Mouse (Mus musculus) fibroblast of lung, adult 2 months (primary cell): ENCODE data around the gene Tas1r1.

Source experiments
- DNase-seq: peaks from one replicate; pipeline ENCODE4 v3.0.0-alpha.2; 2011; ENCODE audit warnings: low read depth

Gene Tas1r1

DNA sequence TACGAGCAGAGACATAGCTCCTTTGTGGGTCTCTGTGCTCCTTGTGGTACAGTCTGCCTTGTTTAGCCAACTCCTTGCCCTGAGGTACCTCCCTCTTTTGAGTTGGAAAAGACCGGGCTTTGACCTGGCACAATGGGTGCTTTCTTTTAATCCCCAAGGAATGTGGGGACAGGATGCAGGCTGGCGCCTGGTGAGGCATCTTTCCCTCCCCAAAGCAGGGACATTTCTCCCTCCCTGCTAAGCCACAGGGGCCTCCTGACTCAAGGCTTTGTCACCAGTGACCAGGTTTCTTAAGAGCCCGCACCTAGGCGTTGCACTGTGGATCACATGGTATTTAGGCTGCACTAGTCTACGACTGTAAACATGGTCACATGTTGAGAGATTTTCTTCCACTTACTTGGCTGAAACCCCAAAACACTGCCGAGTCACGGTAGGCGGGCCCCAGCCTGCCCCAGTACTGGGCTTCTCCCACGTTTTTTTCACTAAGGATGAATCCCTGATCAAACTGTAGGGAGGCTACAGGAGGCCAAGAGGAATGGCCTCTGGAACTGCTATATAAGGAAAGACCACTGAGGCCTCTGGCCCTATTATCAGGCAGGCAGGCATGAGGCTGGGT lies 28.2 kb downstream of the Tas1r1 start:
- DNase-seq: peak; percentile 90

DNA sequence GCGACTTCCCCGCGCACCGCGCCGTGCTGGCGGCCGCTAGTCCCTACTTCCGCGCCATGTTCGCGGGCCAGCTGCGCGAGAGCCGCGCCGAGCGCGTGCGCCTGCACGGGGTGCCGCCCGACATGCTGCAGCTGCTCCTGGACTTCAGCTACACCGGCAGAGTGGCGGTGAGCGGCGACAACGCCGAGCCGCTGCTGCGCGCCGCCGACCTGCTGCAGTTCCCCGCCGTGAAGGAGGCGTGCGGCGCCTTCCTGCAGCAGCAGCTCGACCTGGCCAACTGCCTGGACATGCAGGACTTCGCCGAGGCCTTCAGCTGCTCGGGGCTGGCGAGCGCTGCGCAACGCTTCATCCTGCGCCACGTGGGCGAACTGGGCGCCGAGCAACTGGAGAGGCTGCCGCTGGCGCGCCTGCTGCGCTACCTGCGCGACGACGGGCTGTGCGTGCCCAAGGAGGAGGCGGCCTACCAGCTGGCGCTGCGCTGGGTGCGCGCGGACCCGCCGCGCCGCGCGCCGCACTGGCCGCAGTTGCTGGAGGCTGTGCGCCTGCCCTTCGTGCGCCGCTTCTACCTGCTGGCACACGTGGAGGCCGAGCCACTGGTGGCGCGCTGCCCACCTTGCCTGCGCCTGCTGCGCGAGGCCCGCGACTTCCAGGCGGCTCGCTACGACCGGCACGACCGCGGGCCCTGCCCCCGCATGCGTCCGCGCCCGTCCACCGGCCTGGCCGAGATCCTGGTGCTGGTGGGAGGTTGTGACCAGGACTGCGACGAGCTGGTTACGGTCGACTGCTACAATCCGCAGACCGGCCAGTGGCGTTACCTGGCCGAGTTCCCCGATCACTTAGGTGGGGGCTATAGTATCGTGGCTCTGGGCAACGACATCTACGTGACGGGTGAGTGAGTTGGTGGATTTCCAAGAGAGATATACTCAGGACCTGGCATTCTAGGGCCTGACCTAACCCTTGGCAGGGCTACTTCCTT lies 29.0 kb downstream of the Tas1r1 start:
- no peak for DNase-seq

DNA sequence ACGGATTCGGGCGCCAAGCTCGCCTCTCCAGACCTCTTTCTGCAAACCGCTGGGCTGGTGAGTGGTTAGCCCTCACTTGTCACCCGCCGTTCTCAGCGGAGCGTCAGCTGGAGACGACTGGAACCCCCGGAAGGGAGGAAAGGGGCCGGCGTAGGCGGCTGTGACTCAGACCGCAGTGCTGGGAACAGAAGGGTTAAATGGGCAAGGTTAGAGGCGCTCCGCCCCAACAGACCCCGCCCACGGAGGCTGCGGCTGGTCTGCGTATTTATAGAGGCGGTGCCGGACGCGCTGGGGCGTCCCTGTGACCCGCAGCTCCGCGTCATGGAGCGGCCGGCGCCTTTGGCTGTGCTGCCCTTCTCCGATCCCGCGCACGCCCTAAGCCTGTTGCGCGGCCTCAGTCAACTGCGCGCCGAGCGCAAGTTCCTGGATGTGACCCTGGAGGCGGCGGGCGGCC lies 29.7 kb downstream of the Tas1r1 start, which contains the start of gene Klhl21:
Klhl21 (plus strand) TSS at position 182 of the 454 bp plus-strand sequence.
- peak; percentile 81 for DNase-seq

DNA sequence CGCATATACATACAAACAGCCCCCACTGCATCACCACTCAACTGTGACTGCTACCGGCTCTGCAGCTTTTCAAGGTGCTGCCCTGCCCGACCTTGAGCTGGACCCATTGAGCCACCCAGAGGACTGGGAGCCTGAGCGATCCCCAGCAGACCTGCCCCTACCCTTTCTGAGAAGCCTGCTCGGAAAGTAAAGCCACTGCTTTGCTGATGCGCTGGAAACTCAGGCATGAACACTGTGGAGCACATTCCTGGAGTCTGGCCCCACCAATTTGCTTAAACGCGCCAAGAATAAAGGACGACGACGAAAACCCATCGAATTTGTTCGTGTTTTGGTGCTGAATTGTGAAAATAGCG lies 30.2 kb downstream of the Tas1r1 start:
- DNase-seq: no peak

DNA sequence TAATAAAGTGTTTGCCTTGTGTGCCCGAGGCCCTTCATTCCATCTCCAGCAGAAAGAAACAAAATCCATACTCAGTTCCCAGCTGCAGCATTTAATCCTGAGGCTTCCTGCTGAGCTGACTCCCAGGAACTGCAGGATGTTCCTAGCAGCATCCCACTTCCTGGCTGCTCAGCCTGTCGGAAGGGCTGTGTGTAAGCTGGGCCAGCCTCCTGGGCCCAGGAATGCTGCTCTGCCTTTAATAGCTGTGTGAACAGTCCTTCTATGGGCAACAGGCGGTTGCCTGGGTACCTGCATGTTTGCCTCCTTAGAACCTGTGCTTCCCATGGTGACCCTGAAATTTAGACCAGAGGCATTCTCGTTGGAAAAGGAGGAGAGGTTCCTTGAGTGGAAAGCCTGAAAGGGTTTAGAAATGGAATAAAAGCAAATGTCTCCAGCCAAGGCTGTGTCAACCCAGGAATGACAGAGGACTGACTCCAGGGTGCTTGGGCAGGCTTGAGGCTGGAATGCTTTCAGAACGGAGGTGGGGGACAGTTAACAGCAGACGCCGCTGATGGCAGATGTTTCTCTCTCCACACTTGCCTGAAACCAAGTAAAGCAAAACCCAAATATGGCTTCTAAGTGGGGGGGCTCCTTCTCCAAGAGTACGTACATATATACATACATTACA lies 30.8 kb downstream of the Tas1r1 start:
- DNase-seq: no peak

DNA sequence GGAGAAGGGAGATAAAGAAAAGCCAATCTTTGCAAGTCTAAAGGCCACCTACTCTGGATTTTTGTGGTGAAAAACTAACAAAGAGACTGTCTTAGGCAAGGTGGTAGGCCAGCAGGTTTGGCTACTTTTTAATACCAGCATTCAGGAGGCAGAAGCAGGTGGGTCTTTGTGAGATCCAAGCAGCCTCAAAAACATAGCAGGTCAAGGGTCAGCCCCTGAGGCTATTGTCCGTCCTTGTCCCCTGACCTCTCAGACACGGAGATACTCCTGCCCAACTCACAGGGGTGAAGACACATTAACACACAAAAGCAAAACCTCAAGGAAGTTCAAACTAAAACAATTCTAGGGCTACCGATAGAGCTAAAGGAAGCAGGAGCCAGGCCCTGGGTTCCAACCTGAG lies 31.6 kb downstream of the Tas1r1 start:
- DNase-seq: no peak

DNA sequence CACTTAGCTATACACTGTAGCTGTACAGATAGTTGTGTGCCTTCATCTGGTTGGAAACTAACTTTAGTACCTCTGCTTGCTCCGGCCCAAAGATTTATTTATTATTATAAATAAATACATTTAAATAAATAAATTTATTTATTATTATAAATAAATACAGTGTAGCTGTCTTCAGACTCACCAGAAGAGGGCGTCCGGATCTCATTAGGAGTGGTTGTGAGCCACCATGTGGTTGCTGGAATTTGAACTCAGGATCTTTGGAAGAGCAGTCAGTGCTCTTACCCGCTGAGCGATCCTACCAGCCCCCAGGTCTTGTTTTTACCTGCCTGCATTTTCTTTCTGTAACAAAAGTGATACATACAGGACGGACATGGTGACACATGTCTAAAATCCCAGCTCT lies 32.2 kb downstream of the Tas1r1 start:
- no peak for DNase-seq

DNA sequence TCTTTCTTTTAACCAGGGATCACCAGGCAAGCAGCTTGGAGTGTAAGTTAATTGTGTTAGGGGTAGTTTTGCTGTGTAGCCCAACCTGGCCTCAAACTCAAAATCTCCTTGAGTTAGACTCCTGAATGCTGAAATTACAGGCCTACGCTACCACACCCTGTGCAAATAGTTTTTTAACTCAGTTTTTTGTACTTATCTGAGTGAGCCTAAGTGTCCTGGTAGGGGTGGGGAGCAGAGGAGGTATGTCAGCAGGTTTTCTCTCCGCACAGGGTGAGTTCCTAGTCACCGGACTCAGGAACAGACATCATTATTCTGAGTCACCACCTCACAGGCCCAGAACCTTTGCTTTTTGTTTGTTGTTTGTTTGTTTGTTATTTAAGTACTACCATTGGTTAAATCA lies 36.3 kb downstream of the Tas1r1 start:
- no peak for DNase-seq

DNA sequence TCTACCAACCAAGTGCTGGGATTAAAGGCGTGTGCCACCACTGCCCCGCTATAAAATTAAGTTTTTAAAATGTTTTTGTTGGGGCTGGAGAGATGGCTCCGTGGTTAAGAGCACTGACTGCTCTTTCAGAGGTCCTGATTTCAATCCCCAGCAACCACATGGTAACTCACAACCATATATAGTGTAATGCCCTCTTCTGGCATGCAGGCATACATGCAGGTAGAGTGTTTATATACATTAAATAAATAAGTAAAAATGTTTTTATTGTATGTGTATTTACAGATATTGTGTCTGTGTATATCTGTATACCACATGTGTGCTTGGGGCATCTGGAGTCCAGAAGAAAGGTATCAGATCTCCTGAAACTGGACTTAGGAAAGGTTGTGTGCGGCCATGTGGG lies 37.0 kb downstream of the Tas1r1 start:
- no peak for DNase-seq

DNA sequence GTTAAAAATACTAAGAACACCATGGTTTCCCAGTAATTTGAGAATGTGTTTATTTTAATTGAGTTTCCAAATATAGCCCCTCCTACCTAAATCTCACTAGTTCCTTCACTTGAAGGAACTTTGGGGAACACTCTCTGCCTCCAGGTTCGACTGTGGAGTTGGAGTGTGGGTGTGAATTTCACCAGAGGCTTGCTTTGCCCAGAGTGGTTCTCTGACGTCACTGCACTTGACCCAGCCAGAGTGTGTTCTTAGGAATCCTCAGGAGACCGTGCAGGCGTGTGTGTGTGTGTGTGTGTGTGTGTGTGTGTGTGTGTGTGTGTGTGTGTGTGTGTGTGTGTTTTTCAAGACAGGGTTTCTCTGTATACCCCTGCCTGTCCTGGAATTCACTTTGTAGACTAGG lies 37.5 kb downstream of the Tas1r1 start:
- no peak for DNase-seq

DNA sequence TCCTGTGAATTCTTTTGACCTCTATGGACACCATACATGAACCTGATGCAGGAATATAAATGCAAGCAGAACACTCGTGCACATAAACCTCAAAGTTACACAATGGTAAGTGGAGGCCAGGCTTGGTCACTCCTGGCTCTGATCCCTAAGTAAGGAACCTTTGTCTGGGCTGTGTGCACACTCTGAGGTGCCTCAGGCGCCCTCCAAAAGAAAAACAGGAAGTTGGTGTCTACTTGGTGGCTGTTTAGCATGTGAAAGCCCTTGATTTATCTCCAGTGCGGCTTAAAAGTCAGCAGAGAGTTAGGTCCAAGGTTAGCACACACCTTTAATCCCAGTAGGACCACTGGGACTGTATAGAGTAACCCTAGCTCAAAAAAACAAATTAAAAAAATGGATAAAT lies 38.9 kb downstream of the Tas1r1 start:
- no peak for DNase-seq

DNA sequence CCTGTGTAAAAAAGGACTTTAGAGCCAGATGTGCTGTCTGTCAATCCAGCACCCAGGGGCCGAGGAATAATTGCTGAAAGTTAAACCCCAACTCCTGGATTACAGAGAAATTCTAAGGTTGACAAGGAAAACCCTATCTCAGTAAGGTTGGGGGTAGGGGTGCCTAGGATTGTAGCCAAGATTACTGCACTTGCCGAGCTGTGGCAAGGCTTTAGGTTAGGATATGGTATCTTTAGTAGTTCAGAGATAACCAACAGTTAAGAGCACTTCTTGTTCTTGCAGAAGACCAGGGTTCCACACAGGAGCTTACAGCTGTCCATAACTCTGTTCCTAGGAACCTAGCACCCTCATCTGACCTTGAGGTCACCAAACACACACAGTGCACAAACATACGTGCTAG lies 40.7 kb downstream of the Tas1r1 start:
- no peak for DNase-seq

DNA sequence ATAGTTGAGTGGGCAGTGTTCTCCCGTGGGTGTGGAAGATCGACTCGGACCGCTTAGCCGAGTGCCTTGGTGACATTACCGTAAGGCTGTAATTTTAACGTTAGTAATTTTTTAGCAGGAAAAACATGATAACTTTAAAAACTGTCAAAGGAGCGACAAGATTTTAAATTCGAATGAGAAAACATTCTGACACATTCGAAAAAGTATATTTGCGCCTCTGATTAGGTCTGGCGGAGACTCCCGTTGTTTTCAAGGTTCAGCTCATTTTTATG lies 41.5 kb downstream of the Tas1r1 start:
- DNase-seq: no peak

DNA sequence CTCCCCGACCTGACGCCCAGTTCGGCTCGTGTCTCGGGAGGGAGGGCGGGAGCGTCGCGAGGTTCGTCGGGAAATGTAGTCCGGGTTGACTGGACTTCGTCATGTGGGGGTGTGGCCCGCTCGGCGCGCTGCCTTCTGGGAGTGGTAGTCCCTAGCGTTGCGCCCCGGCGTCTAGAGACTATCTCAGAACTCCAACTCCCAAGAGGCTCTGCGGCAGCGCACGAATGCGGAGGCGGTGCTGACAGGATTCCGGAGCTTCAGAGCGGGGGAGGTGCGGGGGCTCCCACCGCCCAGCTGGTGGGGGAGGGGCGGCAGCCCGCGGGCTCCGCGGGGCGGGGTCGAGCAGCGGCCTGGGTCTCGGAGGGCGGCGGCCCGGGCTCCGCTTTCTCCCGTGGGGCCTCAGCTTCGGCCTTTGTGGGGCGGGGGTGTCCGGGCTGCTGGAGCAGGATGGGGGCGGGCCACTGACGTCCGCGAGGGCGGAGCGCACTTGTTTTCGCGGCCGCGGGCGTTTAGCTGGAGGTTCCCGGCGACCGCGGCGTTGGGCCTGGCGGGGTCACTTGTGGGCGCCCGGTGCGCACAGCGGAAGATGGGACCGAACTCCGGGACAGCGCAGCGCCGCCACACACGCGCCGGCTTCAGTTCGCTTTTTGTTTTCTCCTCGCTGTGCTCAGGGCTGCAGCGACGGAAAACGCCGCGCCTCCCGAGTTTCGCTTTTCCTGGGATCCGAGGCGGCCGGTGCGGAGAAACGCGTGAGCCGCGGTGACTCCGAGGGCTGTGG lies 42.0 kb downstream of the Tas1r1 start, which contains the start of gene Phf13:
Phf13 (minus strand) TSS at position 86 of the 778 bp plus-strand sequence.
- peak; percentile 96 for DNase-seq

DNA sequence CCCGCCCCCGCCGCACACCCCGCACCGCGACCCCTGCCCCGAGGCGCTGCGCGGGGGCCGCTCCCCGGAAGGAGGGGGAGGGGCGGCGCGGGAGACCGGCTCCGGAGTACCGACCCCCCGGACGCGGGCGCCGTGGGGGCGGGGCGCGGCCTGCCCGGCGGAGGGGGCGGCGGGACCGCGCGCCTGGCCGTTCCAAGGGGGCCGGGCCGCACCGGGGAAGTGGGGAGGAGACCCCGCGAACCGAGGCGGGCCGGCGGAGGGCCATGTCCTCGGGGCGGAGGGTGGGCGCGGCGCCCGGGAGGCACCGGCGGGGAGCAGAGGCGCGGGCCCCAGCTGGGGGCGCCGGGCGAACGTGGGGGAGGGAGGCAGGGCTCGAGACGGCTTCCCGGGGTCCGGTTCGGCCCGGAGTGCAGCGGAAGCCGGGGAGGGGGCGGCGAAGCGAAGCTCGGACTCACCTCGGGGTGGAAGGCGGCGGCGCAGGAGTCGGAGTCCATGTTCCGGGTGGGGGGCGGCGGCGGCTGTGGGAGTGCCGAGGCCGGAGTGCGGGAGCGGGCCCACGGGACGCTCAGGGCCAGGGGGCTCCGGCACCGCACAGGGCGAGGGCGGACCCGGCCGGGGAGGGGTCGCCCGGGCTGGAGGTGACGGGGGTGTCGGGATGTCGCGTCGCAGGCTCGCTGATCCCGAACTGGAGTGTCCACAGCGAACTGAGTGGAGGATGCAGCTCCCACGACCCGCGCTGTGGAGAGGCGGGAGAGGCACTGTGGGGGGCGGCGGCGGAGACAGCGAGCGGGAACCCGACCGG lies 42.8 kb downstream of the Tas1r1 start:
- no peak for DNase-seq

DNA sequence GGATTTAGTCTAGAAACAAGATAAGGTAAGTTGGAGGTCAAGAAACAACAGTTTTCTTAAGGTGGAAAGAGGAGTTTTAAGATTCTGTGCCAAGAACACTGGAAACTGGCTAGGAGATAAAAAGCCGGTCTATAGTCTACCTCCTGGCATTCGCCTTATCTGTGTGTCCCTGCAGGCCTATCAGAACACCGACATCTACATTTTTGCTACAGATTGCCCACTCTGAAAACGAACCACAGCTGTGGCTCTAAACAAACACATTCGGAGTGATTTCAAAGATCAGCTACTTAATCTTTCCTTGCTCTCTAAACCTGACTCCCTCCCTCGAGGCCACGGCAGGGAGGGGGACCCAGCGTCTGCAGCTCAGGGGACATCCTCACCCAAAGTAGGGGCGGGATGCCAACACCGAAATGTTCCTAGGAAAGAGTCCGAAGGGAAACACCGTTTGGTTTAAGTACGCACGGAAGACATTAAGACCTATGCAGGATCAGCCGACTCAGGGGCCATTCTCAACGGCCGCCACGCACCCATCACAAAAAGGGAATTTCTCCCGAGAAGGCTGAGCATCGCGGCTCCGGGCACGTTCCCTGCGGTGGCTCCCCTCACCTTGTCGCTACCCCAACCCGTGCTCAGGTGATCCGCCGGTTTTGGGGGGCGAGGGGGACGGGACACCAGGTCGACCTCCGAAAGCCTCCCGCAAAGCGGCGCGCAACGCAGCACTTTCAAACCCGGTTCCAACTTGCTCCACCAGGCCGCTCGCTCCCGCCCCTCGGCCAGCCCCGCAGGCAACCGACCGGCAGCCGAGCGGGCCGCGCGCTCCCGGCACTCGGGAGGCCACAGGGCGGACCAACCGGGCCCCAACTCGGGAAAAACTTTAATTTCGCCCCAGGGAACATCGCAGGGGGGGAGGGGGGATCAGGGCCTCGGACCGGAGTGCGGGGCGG lies 43.9 kb downstream of the Tas1r1 start:
- no peak for DNase-seq

DNA sequence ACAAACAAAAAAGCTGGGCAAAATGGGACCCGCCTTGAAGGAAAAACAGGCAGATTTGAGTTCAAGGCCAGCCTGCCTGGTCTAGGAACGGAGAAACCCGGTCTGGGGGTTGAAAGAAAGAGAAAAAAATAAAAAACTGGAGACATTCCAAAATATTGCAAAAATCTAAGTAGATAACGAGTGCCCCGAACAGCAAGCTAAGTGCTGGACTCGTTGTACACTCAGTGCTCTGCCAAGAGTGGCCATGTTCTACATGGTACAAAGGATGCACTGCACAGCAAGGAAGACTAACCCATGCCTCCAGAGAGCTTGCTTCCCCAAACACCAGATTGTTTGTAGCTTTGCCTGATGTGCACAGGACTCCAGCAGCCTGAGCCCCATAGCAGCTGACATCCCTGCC lies 45.3 kb downstream of the Tas1r1 start:
- DNase-seq: no peak

DNA sequence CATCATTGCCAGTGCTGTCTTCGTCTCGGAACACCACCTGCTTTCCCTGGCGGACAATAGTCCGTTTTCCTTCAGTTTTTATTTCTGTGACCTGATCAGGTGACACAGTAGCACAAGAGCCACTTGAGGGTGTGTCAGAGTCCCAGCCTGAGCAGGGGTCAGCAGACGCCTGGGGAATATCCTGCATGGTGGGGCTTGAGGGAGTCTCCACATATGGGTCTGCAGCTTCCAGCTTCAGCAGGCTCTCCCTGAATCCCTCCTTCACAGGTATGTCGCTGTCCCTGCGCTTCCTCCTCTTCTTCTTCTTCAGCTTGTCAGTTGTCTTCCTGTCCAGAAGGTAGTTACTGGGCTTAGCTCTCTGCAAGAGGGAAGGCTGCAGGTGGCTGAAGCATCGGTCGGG lies 46.3 kb downstream of the Tas1r1 start:
- DNase-seq: no peak

DNA sequence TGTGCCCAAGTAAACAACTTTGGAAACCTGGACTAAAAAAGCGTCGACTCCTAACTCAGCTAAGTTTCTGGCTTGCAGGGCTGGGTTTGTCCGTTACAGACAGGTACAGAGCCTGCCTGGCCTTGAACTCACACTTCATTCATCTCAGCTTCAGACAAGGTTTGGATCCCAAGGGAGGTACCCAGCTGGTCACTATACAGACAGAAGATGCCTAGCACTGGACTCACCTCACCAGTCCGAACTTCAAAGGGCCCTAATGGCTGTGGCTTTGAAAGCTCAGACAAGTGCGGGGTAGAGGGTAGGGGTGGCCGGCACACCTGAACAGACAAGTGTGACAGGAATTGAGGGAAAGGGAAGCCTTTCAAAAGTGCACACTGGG lies 49.3 kb downstream of the Tas1r1 start:
- DNase-seq: no peak
